Mouse (Mus musculus) left cerebral cortex, adult 11 months (tissue): Measurements from ENCODE around the gene Rps19.

Source experiments
- DNase-seq: peaks from one replicate; pipeline ENCODE4 v3.0.0; 2022; ENCODE audit warnings: low spot score

Rps19 gene

DNA sequence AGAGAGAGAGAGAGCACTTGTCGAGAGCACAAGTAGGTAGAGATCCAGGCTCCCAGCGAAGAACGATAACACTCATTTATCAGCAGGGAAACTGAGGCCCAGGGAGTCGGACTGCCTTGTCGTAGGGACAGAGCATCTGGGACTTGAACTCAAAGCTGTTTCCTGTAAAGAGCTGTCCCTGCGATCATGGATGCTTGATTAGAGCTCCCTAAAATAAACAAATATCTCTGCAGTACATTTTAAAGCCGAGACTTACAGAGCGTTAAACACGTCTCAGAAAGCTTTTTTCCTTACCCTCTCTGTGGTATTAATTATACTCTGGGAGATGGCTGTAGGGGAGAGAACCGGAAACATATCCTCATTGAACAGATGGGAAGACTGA lies 19.3 kb downstream of the Rps19 start:
- DNase-seq, result no peak

DNA sequence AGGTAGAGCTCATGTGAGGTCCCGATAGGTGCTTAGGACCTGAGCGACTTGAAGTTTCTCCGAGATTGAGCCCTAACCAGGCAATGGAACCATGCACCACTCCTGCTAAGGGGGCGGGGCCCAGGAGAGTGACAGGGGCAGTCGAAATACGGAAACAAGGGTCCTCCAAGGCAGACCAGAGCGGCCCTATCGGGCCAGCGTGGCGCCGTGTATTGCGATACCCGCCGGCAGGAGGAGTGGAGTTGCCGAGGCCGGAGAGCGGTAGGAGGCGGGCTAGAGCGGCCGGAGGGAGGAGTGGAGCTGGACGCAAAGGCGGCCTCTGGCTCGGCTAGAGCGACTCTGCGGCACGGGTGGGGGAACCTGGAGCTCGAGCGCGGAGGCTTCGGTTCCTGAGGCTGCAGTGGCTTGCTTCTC lies 19.9 kb downstream of the Rps19 start:
- peak; percentile 94 for DNase-seq

- no peak for DNase-seq
Observed at GRCm38 (mm10) chr7:24904936-24905335, 20.8 kb downstream of the Rps19 start.

- DNase-seq, result no peak
Observed at GRCm38 (mm10) chr7:24906551-24906950, 22.4 kb downstream of the Rps19 start.

GRCm38 (mm10) chr7:24907211-24907748 lies 23.1 kb downstream of the Rps19 start:
- no peak for DNase-seq

DNA sequence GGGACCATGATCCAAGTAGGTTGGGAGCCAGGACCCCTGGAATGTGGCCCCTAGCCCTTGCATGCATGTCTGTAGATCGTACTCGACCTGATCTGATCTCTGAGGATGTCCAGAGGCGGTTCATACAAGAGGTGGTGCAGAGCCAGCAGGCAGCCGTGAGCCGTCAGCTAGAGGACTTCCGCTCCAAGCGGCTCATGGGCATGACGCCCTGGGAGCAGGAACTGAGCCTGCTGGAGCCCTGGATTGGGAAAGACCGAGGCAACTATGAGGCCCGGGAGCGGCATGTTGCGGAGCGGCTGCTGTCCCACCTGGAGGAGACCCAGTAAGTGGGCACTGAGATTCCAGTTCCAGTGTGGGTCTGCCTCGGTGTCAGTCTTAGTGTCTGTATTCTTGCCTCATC lies 28.3 kb downstream of the Rps19 start:
- DNase-seq, result no peak

DNA sequence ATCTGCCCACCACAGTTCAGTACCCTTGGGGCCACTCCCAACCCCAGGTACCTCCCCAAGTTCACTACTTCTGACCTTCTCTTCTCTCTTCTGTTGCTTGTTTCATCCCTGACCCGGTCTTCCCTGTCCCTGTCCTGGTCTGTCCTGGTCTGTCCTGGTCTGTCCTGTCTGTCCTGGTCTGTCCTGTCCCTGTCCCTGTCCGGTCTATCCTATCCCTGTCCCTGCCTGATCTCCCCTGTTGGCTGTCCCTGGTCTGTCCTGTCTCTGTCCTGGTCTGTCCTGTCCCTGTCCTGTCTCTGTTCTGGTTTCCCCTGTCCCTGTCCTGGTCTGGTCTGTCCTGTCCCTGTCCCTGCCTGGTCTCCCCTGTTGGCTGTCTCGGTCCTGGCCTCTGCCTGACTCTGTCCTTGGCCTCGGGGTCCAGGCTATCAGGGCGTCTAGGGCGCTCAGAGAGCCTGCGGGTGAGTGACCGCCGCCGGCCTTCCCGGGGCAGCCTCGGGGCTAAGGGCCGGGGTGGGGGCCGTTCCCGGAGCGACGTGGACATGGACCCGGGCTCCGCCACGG lies 34.7 kb downstream of the Rps19 start:
- no peak for DNase-seq

GRCm38 (mm10) chr7:24919728-24920127 lies 35.6 kb downstream of the Rps19 start:
- no peak for DNase-seq

GRCm38 (mm10) chr7:24930475-24930874 lies 46.3 kb downstream of the Rps19 start:
- no peak for DNase-seq

GRCm38 (mm10) chr7:24931651-24932050 lies 47.5 kb downstream of the Rps19 start:
- DNase-seq, result no peak
